Mouse (Mus musculus) stomach, postnatal 0 days (tissue): Measurements from ENCODE around the gene Khnyn.

Experiments
- CTCF ChIP-seq: IDR thresholded peaks from 2 replicates; pipeline ENCODE4 v1.5.1; 2016; ENCODE audit warnings: antibody characterized with exemption, low read depth, mild to moderate bottlenecking, moderate library complexity
- EP300 ChIP-seq: optimal IDR thresholded peaks from 2 replicates; pipeline ENCODE3; 2016; ENCODE audit warnings: antibody characterized with exemption

DNA sequence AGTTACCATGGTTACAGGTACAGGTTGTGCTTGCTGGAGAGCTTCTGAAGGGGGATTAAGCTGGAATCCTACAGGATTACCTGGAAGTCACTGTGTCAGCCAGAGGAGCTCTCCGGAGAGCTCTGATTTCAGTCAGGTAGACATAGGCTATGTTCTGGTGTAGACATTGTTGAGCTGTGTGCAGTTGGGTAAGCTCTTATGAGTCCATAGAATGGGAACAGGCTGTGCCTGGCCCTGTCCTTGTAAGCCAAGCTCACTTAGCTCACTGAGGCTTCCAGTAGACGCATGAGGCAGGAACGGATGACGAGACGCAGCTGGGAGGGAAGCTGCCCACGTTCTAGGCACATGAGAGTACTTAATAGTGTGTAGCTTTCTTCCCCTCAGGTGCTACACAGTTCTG lies 22.6 kb upstream of the Khnyn start:
- TF ChIP-seq CTCF (no peak), EP300 (no peak)
